Mouse (Mus musculus) bone marrow macrophage, adult 2 months (primary cell): ENCODE results near the gene Dlgap1. TPM values are rescaled to one million over a fixed set of nuclear protein-coding genes. Genes with fewer than 3 reads are reported as not detected.
A peak's percentile ranks its signal among the peaks of the same experiment; 100 is the strongest.

Experiments used
- H3K27ac ChIP-seq: 2 replicates; pipeline ENCODE4 v1.5.1; 2012; ENCODE audit warnings: low read depth, low read length; ENCODE audit not compliant: insufficient read depth
- H3K4me1 ChIP-seq: 2 replicates; pipeline ENCODE4 v1.6.1; 2012; ENCODE audit warnings: low read length; ENCODE audit not compliant: control insufficient read depth, insufficient read depth
- H3K4me3 ChIP-seq: 2 replicates; pipeline ENCODE4 v1.5.1; 2012; ENCODE audit warnings: mild to moderate bottlenecking, low read length, moderate library complexity; ENCODE audit not compliant: insufficient read depth
- CTCF ChIP-seq: IDR thresholded peaks from 2 replicates; pipeline ENCODE4 v1.5.1; 2012; ENCODE audit warnings: low read depth, mild to moderate bottlenecking, low read length, moderate library complexity
- POLR2A ChIP-seq: IDR thresholded peaks from 2 replicates; pipeline ENCODE4 v1.6.1; 2012; ENCODE audit warnings: mild to moderate bottlenecking, low read depth, low read length, borderline replicate concordance
- polyA plus RNA-seq: library from polyadenylated mRNA; stranded (reverse); fragments of >200 nt; gene quantifications from 2 replicates; pipeline ENCODE4 v1.2.4, GENCODE M21; 2012; ENCODE audit not compliant: missing spikeins, insufficient read depth, insufficient read length

Dlgap1 gene
- polyA plus RNA-seq, 1 experiment = not detected

- H3K4me3 ChIP-seq = peak overlapping the region; percentile 7
- TF ChIP-seq POLR2A = no peak
- TF ChIP-seq CTCF = no peak
- H3K4me1 ChIP-seq = peaks cover 16% of the 10 kb centered on the region
- peak overlapping the region; percentile 97 for H3K27ac ChIP-seq
Measured at GRCm38 (mm10) chr17:70728719-70729281, 759.9 kb downstream of the Dlgap1 start.

GRCm38 (mm10) chr17:70734728-70735127 is 765.9 kb downstream of the Dlgap1 start:
- no peak overlapping the region for H3K27ac ChIP-seq
- H3K4me3 ChIP-seq = no peak overlapping the region
- TF ChIP-seq CTCF (no peak), POLR2A (no peak)
- peaks cover 17% of the 10 kb centered on the region for H3K4me1 ChIP-seq

- Histone ChIP-seq H3K27ac (no peak overlapping the region), H3K4me3 (no peak overlapping the region), H3K4me1 (peaks cover 17% of the 10 kb centered on the region)
- TF ChIP-seq CTCF = no peak
- no peak for TF ChIP-seq POLR2A
Measured at GRCm38 (mm10) chr17:70735396-70735795, 766.5 kb downstream of the Dlgap1 start.

- no peak for TF ChIP-seq POLR2A
- TF ChIP-seq CTCF = no peak
- Histone ChIP-seq H3K4me1 (peaks cover 17% of the 10 kb centered on the region), H3K4me3 (no peak overlapping the region), H3K27ac (no peak overlapping the region)
Measured at GRCm38 (mm10) chr17:70737424-70737823, 768.6 kb downstream of the Dlgap1 start.

GRCm38 (mm10) chr17:70738168-70738854 is 769.4 kb downstream of the Dlgap1 start:
- TF ChIP-seq POLR2A (no peak), CTCF (peak; percentile 87)
- no peak overlapping the region for H3K4me3 ChIP-seq
- H3K4me1 ChIP-seq = peaks cover 17% of the 10 kb centered on the region
- H3K27ac ChIP-seq = no peak overlapping the region

- H3K27ac ChIP-seq = no peak overlapping the region
- TF ChIP-seq POLR2A (no peak), CTCF (no peak)
- peaks cover 17% of the 10 kb centered on the region for H3K4me1 ChIP-seq
- no peak overlapping the region for H3K4me3 ChIP-seq
Measured at GRCm38 (mm10) chr17:70739346-70739745, 770.5 kb downstream of the Dlgap1 start.

GRCm38 (mm10) chr17:70741696-70742095 is 772.8 kb downstream of the Dlgap1 start:
- no peak overlapping the region for H3K27ac ChIP-seq
- no peak overlapping the region for H3K4me3 ChIP-seq
- no peak for TF ChIP-seq CTCF
- no peak for TF ChIP-seq POLR2A

GRCm38 (mm10) chr17:70744570-70745153 is 775.8 kb downstream of the Dlgap1 start:
- Histone ChIP-seq H3K27ac (no peak overlapping the region), H3K4me3 (no peak overlapping the region), H3K4me1 (peaks cover 39% of the 10 kb centered on the region)
- TF ChIP-seq POLR2A (no peak), CTCF (no peak)

More at GRCm38 (mm10) chr17:70741696-70742095, 772.8 kb downstream of the Dlgap1 start:
- peaks cover 39% of the 10 kb centered on the region for H3K4me1 ChIP-seq

GRCm38 (mm10) chr17:70745385-70745784 is 776.5 kb downstream of the Dlgap1 start:
- Histone ChIP-seq H3K4me1 (peaks cover 41% of the 10 kb centered on the region), H3K4me3 (no peak overlapping the region), H3K27ac (0 out of 2 replicates have a peak overlapping the region, but pooled peaks have one; percentile 11)
- TF ChIP-seq POLR2A (no peak), CTCF (no peak)

- TF ChIP-seq POLR2A = no peak
- no peak for TF ChIP-seq CTCF
- peak overlapping the region; percentile 92 for H3K27ac ChIP-seq
- peak overlapping the region; percentile 33 for H3K4me3 ChIP-seq
- peaks cover 48% of the 10 kb centered on the region for H3K4me1 ChIP-seq
Measured at GRCm38 (mm10) chr17:70746379-70747079, 777.7 kb downstream of the Dlgap1 start.
